Mouse (Mus musculus): ENCODE data around the gene Ankrd55. TPM values are rescaled to one million over a fixed set of nuclear protein-coding genes. Genes with fewer than 3 reads are reported as not detected.

The Ankrd55 gene
- total RNA-seq, 2 experiments from 2014 or later, result 3.3 to 3.5 TPM

DNA sequence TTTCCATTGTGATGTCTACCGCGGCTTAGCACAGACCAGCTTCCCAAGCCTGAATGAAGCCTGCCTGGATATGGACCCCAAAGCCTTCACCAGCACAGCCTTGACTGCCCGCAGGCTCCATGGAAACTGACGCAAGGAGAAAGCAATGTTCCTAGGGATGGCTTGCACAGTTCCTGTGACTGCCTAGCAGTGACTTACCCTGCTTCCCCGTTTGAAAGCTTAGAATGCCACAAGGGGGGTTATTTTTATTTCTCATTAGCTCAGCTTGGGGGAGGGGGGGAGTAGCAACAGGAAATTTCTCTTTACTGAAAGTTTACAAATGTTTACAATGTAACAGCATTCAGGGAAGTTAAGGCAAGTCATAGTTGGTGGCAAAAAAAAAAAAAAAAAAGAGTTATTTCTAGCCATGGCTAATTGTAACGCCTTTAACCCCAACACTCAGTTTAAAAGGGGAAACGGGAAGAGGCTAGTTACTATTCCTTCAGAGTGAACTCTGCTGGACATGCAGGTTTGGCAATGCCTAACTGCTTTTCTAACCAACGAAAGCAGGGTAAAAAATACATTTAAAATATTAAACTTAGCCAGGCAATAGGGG, 56.1 kb downstream of the Ankrd55 start:
- no peak for DNase-seq

DNA sequence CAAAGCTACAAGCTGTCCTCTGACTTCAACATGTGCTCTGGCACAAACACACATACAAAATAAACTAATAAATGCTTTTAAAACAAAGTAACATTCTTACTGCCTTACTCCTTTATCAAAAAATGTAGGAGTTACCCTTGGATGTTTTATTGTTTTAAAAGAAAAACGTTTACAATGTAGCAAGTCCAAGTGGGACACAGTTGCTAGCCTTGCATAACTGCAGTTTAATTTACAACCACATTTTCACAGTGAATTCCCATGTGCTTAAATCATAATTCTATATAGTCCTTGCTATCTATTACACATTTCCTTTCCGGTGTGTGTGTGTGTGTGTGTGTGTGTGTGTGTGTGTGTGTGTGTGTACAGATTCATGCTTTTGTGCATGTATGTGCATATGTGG, 57.3 kb downstream of the Ankrd55 start:
- DNase-seq, result no peak

DNA sequence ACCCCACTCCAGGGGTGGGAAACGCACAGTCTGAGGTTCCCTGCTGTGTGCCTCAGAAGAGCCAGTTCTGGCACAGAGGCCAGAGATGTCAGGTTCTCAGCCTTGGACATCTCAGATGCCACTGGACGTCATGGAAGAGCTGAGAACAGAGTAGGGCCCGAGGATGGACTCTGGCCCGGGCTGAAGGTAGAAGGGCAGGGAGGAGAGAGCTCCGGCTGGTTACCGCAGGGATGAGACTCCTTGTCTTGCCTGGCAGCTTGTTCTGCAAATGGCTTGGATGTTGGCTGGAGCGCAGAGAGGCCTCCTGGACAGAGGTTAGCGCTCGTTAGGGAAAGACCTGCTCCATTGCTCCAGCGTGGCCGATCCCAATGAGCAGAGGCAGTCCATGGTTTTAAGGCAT, 57.8 kb downstream of the Ankrd55 start:
- no peak for DNase-seq

DNA sequence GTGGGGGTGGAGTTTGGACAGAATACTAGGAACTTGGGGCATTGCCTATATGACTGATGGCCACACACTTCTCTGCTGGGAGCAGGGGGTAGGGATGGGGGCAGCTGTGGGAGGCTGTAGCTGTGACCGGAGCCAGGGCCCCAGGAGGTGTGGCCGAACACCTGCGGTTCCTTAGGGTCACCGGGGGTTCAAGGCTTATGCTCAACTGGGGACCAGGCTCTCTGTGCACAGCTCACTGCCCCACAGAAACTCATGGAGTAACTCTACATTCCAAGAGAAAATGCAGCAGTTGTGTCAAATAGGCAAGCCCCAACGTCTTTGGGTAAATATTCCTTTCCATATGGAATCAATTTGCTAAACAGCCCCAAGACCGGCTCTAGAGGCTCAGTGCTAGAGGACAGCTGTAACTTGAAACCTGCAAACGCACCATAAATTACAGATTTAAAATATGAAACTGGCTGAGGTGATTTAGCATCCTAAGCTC, 58.5 kb downstream of the Ankrd55 start:
- no peak for DNase-seq

DNA sequence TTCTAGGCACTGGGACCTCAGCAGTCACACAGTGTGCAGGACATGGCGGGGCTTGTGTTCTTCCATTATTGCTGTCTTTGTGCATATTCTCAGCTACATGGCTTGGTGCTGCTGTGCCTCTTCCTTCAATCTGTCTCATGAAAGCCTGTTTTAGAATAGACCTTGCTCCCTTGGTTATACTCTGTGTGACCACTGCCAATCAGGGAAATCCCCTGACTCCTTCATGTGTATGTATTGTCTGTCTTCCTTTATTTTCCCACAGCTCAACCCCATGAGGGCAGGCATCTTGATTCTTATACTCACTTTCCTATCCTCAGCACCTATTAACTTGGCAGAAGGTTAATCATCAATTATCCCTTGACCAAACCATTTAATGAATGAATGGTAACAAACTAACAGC, 60.0 kb downstream of the Ankrd55 start:
- DNase-seq, result no peak

DNA sequence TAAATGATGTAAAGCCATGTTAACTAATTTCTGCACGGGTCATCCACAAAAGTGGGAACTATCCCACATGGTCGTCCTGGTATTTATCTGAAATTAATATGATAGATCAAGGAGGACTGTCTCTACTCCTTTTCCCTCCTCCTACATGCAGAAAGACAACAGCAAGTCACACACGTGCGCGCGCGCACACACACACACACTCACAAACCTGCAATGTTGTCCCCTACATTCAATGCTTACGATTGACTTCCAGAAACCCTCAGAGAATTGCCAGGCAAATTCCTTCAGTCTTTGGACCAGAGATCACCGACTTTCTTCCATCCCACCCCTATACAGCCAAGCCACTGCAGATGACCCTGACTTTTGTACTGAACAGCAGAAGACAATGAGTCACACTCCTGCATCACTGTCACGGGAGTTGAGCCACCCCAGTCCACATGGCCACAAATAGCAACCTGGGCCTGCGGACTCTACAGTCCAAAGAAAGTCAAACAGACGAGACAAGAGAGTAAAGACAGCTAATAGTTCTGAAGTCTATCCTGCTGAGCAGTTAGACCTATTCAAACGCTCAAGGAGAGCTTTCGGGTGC, 60.7 kb downstream of the Ankrd55 start:
- no peak for DNase-seq

DNA sequence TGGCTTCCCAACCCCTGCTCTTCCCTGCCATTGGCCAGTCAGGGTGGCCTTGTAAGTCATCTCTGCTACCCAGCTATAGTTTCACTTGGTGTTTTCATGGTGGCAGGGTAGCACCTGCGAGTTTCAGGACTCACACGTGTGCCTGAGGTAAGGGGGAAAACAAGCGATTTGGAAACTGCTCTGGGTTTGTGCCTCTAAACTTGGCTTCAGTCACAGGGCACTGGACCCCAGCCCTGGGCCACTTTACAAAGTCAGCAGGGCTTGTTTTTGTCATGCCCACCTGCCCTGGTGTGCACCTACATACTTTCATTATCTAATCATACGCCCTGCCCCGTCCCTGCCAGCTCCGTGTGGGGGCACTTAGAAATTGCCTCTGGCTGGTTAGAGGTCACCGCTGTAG, 61.2 kb downstream of the Ankrd55 start:
- DNase-seq, result no peak

DNA sequence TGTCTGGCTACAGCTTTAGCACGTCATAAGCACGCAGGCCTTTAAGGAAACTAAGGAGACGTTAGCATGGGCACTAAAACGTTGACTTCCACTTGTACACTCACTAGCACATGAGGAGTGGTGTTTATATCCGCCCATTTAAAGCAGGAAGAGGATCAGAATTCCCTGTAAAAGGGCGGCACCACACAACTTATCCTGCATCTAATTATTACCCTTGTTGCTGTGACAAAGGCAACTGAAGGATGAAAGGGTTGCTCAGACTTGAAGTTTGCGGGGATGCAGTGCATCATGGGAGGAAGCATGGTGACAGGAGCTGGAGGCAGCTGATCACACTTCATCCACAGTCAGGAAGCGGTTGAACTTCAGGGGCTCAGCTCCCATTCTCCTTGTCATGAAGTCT, 63.7 kb downstream of the Ankrd55 start:
- no peak for DNase-seq

DNA sequence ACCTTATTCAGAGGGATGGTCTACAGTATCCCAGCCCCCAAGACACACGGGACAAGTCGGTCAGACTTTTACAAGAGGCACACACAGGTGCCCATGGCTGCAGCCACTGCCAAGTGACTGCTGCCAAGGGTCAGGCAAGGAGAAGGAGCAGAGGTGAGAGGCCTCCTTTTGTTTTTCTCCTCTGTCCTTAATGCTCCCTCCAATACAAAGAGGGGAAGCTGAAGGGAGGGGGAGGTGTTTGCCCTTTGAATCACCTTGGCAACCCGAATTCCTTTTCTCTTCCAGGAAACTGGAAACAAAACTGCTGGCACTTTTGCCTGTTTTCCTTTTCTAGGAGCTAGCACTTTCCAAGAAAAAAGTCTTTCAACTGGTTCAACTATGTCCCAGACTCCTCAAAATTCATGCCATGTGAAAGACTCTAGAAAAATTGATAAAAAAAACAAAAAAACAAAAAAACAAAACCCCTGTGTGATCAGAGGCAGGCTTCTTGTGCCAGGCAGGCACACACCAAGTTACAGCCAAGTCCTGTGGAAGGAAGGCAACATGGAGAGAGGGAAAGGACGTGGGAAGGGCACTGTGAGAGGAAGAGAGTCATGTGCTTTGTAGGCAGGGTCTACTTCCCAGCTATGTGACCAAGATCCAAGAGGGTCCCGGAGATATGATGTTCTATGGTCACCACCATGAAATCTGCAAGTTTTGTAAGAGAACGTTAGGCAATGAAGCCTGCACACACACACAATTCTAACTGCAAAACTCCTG, 66.0 kb downstream of the Ankrd55 start:
- no peak for DNase-seq

DNA sequence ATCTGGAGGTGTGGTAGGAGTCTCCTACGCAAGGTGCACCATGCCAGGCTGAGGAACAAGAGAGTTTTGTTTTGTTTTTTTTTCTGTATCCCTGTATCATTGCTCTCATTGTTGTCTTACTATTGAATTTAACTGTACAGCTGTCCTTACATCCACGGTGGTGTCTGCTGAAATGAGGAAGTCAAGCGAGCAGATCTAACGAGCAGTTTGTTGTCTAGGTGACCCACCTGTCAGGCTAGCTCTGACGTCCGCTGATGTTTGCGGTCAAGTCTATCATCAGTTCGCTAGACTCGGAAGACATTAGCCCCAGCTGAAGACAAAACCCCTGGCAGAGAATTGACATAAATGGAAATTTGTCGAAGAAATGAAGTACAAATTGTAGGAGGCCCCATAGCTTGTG, 66.7 kb downstream of the Ankrd55 start:
- DNase-seq, result no peak

DNA sequence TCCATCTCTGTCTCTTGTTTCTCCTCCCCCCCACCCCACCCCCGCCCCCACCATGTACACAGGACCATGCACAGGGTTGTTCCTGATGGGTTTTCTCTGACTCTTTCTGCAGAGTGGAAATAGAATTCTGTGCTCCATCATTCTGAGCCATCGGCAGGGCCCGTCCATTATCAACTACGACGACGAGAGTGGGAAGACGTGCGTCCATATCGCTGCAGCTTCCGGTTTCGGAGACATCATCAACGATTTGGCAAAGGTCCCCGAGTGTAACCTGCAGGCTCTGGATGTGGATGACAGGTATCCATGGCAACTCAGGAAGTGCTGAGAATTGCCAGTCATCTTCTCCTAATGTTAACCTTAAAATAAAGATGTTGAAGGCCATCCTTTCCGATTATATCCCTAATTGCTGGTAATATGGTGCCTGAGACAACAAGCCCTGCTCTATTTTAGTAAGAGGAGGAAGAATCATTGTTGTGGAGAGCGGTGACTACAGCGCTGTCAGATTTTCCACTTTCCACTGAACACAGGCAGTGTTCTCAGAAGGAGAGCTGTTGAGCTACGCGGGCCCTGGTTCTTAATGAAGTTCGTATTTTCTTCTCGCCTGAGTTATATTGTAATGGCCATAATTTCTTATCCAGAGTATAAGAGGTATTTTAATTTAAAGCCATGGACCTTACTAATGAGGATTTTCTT, 67.7 kb downstream of the Ankrd55 start:
- DNase-seq, result no peak

DNA sequence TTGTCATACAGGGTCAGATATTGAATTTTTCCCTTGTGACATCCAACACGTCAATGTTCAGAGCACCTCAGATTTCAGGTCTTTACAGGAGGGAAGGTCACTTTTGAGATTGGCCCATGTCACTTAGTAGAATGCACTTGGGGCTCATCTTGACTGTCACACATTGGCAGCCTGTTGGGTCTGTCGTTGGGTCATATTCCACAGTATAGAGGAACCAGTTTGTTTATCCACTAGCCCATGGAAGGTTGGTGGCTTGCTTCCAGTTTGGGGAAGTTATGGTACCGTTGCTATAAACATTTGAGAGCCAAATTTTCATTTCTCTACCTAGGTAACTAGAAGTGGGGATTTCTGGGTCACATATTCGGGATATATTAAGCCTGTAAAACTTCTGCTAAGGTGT, 73.3 kb downstream of the Ankrd55 start:
- no peak for DNase-seq

DNA sequence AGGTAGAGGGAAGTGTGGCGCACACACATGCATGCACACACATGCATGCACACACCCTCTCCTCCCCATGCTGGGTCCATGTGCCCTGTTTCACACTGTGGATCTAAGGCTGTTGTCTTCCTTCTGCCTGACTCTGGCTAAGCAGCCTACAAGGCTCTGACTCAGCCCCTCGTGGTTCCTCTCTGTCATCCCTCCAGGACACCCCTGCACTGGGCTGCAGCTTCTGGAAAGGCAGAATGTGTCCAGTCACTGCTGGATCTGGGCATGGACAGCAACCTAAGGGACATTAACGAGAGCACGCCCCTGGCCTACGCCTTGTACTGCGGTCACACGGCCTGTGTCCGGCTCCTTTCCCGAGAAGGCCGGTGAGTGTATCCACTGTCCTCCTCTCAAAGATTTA, 75.0 kb downstream of the Ankrd55 start:
- DNase-seq, result no peak

DNA sequence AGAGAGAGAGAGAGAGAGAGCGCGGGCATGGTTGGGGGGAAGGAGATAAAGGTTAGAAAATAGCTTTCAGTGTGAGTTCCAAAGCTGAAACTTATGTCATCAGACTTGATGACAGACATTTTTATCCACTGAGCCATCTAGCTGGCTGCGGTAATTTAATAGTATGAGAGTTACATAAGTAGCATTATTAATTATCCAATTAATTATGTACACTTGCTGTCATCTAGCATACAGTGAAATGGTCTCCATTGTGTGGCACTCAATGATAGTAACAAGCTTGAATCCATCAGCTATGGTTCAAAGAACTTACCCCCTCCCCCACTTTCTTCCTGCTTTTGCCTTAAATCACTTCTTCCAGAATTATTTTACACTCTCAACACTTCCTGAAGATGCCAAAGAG, 75.5 kb downstream of the Ankrd55 start:
- DNase-seq, result no peak

DNA sequence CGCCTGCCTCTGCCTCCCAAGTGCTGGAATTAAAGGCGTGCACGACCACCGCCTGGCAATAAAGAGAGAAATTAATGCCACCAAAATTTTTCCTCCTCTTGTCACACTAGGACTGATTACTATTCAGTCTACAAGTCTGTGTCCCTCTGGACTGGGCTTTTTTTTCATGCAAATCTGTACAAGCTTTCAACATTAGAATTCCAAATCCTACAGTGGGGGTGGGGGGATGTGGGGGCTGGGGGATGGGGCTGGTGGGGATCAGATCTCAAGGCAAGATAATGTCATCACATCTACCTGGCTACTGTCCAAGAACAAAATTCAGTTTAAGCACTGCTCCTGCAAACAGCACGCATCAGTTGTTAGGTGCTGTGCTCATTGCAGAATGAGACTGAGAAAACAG, 76.4 kb downstream of the Ankrd55 start:
- no peak for DNase-seq

DNA sequence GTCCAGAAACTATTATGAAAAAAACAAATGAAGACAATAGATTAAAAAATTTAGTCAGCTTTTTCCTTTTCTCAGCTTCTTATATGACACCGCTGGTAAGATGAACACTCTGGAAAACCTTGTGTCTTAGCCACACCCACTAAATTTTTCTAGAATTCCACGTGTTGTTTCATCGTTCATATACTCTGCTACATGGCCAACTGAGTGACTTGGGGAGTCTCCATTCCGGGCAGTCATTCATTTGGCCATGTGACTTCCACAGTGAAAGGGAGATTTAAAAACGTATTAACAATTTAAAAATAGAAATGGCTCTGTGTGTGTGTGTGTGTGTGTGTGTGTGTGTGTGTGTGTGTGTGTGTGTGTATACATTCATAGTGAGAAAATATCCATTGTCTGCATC, 77.1 kb downstream of the Ankrd55 start:
- no peak for DNase-seq

DNA sequence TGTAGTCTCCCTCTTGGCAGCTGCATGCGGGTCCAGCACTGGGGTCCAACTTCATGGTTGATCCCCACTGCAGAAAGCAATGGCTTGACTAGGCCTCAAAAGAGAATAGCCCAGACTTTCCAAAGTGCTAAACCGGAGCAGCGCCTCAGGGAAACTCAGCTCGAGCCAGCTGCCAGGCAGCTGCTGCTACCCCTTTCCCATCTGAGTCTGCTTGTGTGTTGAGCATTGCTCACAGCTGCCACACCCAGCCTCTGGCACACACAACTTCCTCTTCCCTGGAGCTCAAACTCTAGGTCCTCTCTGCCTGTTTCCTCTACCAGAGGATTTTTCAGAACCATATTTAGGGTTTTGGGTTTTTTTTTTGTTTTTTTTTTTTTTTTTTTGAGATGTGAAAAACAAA, 77.5 kb downstream of the Ankrd55 start:
- DNase-seq, result no peak

DNA sequence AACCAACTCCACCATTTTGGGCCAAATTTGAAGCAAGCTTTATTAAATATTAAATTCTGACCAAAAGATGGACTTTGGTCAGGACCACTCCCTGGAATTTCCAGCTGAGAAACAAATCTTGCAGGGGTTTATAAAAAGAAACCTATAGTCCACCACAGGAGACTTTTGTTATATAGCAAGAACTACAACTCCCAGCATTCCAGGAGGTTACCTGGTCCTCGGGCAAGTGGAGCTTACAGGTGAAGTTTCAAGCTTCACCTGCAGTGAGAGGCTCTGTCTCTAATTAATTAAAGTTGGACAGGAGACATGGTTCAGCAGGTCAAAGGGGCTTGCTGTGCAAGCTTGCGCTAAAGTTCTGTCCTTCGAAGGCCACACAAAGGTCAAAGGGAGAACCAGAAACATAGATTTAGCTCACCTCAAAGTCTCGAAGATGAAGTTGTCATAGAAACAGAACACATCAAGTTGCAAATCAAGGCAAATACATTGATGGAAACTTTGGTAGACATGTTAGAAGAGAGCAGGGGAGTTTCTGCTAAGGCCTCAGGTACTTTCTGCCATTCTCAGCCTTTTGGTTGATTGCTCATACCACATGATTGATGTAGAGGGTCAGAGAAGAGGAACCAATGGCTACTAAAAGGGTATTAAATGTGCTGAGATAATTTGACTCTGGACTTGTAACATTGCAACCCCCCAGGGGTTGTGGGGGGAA, 78.2 kb downstream of the Ankrd55 start:
- no peak for DNase-seq

DNA sequence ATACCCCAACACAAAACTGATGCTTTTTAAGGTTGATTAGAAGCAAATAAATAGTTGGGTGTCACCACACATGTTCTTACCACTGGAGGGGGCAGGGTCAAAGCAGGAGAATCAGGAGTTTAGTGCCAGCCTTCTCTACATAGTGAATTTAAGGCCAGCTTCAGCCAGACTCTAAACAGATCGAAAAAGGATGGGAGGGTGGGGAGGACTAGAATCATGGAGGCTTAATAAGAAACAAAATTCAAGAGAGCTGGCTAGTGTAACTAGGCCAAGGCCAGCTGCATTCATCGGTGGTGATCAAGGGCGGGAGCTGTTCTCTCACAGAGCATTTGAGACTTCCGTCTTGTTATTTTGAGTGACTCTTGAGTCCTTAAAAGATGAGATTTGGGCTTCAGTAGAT, 83.5 kb downstream of the Ankrd55 start:
- DNase-seq, result no peak

DNA sequence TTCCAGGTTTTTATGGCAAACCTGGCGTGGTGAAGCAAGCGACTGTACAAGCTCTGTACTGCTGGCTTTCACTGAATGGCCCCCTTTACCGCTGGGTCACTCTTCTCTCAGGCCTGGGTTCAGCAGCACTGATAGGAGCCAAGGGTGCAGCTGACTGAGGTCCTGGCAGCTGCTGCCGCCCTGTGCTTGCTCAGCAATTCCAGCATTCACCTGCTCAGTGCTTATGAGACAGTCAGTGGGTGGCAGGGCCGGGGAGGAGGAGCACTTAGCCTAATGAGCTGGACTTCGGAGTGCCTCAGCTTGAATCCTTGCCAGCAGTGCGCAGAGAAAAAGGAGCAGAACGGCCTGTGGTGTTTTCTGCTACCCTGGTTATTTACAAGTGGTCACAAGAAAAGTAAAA, 87.5 kb downstream of the Ankrd55 start:
- no peak for DNase-seq

DNA sequence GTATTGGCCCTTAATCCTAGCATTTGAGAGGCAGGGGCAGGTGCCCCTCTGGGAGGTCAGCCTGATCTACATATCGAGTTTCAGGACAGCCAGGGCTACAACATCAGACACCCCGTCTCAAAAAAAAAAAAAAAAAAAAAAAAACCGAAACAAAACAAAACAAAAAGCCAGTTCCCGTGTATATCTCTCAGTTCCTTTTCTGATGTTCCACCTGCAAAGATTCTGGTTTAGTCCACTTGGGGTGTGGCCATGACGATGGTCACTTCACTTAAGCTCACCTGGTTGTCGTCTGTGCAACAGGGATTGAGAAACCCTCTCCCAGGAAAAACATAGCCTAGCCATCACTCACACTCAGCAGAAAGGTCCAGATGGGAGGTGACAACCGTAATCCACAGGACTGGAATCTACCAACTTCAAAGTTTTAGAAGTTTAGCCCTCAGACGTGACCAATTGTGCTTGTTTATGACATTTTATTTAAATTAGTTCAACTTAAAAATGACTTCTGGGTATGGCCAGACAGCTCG, 90.6 kb downstream of the Ankrd55 start:
- no peak for DNase-seq

DNA sequence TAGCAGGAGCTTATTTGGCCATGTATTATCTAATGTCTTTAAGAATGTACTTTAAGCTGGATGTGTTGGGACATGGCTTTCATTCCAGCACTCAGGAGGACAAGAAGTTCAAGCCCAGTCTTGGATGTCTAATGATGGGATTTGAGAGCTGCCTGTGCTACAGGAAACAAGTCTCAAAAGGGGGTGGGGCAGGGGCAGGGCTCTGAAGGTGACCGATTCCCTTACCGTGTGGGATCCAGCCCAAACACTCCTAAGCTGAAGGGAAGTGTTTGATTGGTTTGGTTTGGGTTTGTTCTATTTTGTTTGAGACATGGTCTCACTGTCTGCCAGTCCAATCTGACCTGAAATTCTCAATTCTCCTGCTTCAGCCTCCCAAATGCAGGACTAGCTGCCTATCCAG, 93.2 kb downstream of the Ankrd55 start:
- DNase-seq, result no peak

DNA sequence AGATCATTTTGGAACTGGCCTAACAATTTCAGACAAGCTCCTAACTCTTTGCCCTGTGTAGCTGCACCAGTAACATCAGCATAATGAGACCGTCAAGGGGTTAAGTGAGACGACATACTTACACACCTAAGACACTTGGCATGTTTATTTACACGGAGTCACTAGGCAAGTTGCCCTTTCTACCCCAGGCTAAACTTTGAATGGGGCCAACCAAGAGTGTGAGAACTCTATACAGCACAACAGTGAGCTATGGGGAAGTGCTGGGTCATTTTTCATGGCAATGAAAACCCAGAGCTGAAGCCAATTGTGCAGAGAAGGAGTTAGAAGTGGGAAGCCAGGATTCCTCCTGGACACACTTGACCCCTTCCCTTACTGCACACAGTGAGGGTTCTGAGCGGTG, 94.2 kb downstream of the Ankrd55 start:
- DNase-seq, result no peak
